Mouse (Mus musculus): ENCODE results near the gene Nek1.

- TF ChIP-seq POLR2A (IDR thresholded peaks at IDR 0.05; ENCODE audit: low read depth, low read length) (no peak), CTCF (IDR thresholded peaks at IDR 0.05; ENCODE audit: borderline replicate concordance, insufficient read depth, low read length) (no peak)
Measured at GRCm38 (mm10) chr8:60947503-60947902, 45.5 kb upstream of the Nek1 start.

Data from embryonic fibroblast, embryonic 13.5 days (primary cell).